Mouse (Mus musculus): ENCODE results near the gene Ppm1h.
A peak's percentile ranks its signal among the peaks of the same experiment; 100 is the strongest.

Gene Ppm1h

GRCm38 (mm10) chr10:122857155-122857554, 178.6 kb downstream of the Ppm1h start:
- DNase-seq (ENCODE audit: extremely low spot score), result no peak

GRCm38 (mm10) chr10:122858904-122859641, 180.5 kb downstream of the Ppm1h start:
- no peak for DNase-seq (ENCODE audit: extremely low spot score)

- no peak for DNase-seq (ENCODE audit: extremely low spot score)
Observed at GRCm38 (mm10) chr10:122859642-122859997, 181.1 kb downstream of the Ppm1h start.

GRCm38 (mm10) chr10:122860076-122860475, 181.5 kb downstream of the Ppm1h start:
- DNase-seq (ENCODE audit: extremely low spot score), result no peak

GRCm38 (mm10) chr10:122861696-122862385, 183.3 kb downstream of the Ppm1h start:
- no peak for DNase-seq (ENCODE audit: extremely low spot score)

GRCm38 (mm10) chr10:122862386-122863023, 183.9 kb downstream of the Ppm1h start:
- no peak for DNase-seq (ENCODE audit: extremely low spot score)

- peak; percentile 31 for DNase-seq (ENCODE audit: extremely low spot score)
Observed at GRCm38 (mm10) chr10:122869865-122870503, 191.4 kb downstream of the Ppm1h start.

- DNase-seq (ENCODE audit: extremely low spot score), result no peak
Observed at GRCm38 (mm10) chr10:122870848-122871494, 192.4 kb downstream of the Ppm1h start.

GRCm38 (mm10) chr10:122872720-122873119, 194.2 kb downstream of the Ppm1h start:
- DNase-seq (ENCODE audit: extremely low spot score), result no peak

- no peak for DNase-seq (ENCODE audit: extremely low spot score)
Observed at GRCm38 (mm10) chr10:122876964-122877363, 198.4 kb downstream of the Ppm1h start.

- DNase-seq (ENCODE audit: extremely low spot score), result no peak
Observed at GRCm38 (mm10) chr10:122877436-122877835, 198.9 kb downstream of the Ppm1h start.

- DNase-seq (ENCODE audit: extremely low spot score), result no peak
Observed at GRCm38 (mm10) chr10:122881456-122881855, 202.9 kb downstream of the Ppm1h start.

- no peak for DNase-seq (ENCODE audit: extremely low spot score)
Observed at GRCm38 (mm10) chr10:122882614-122883013, 204.1 kb downstream of the Ppm1h start.

- DNase-seq (ENCODE audit: extremely low spot score), result peak; percentile 66
Observed at GRCm38 (mm10) chr10:122883823-122884743, 205.5 kb downstream of the Ppm1h start.

- no peak for DNase-seq (ENCODE audit: extremely low spot score)
Observed at GRCm38 (mm10) chr10:122885301-122885700, 206.7 kb downstream of the Ppm1h start.

- peak; percentile 66 for DNase-seq (ENCODE audit: extremely low spot score)
Observed at GRCm38 (mm10) chr10:122886055-122886915, 207.7 kb downstream of the Ppm1h start.

- DNase-seq (ENCODE audit: extremely low spot score), result peak; percentile 39
Observed at GRCm38 (mm10) chr10:122886916-122887527, 208.5 kb downstream of the Ppm1h start.

- DNase-seq (ENCODE audit: extremely low spot score), result peak; percentile 63
Observed at GRCm38 (mm10) chr10:122887528-122888183, 209.1 kb downstream of the Ppm1h start.
